Comparison of ENCODE assay signal across 9 mouse cellular contexts in genomic region chr5:38158947-38159633, GRCm38 (mm10). TPM values are rescaled to one million over a fixed set of nuclear protein-coding genes. Genes with fewer than 3 reads are reported as not detected.
DNase-seq lines count a peak whose midpoint lies in the region; ATAC-seq and TF ChIP-seq lines count a peak whose summit lies in the region.
"Had no signal": no experiment of that assay in that cellular context is flagged by ENCODE, and none has a peak within 500 bp of the region (broad histone marks: within the 10 kb centered on the region; RNA-seq: fewer than 3 reads in every experiment).

No protein-coding gene starts in this region.

- peak overlapping the region; percentile 79 for H3K9ac ChIP-seq in heart, embryonic 13.5 days
- no peak overlapping the region; the same call in none of the 2 replicates for H3K9ac ChIP-seq in liver, embryonic 16.5 days (ENCODE audit: low read depth, low read length)

- peak overlapping the region; percentile 82 for H3K4me2 ChIP-seq in heart, embryonic 13.5 days
- H3K4me2 ChIP-seq in liver, embryonic 16.5 days (ENCODE audit: low read depth, low read length), result peak overlapping the region; percentile 55

- no peaks in the 10 kb centered on the region for H3K4me1 ChIP-seq in embryonic fibroblast, embryonic 13.5 days (ENCODE audit: control insufficient read depth, insufficient read depth, low read length)
- H3K4me1 ChIP-seq in heart, embryonic 13.5 days, result peaks cover 9% of the 10 kb centered on the region; the same call in 1 of the 2 replicates
- no peaks in the 10 kb centered on the region for H3K4me1 ChIP-seq in liver, embryonic 16.5 days (ENCODE audit: control insufficient read depth, low read depth, low read length)

- H3K36me3 ChIP-seq in heart, embryonic 13.5 days, result peaks cover 18% of the 10 kb centered on the region
- no peaks in the 10 kb centered on the region for H3K36me3 ChIP-seq in liver, embryonic 16.5 days (ENCODE audit: control insufficient read depth, insufficient read depth)
- H3K36me3 ChIP-seq: G1E had no signal

- peaks cover 84% of the 10 kb centered on the region for H3K27me3 ChIP-seq in heart, embryonic 13.5 days (replicated peaks)
- peaks cover 48% of the 10 kb centered on the region for H3K27me3 ChIP-seq in liver, embryonic 16.5 days (ENCODE audit: control insufficient read depth, insufficient read depth, low read depth, low read length)

- H3K9me3 ChIP-seq in heart, embryonic 13.5 days, result 0 out of 2 replicates have a peak, but pooled peaks cover 2% of the 10 kb centered on the region
- no peaks in the 10 kb centered on the region for H3K9me3 ChIP-seq in liver, embryonic 16.5 days (replicated peaks; ENCODE audit: control insufficient read depth, low read length)

- TF ChIP-seq CTCF in embryonic fibroblast, embryonic 13.5 days (IDR thresholded peaks at IDR 0.05; ENCODE audit: borderline replicate concordance, insufficient read depth, low read length), result no peak

- no peak overlapping the region for H3K27ac ChIP-seq in embryonic fibroblast, embryonic 13.5 days (ENCODE audit: insufficient read depth, low read length)
- H3K27ac ChIP-seq in heart, embryonic 13.5 days (replicated peaks), result no peak overlapping the region
- no peak overlapping the region for H3K27ac ChIP-seq in liver, embryonic 16.5 days (ENCODE audit: low read length)

- under 1% methylated on average over 68 of the region's 79 CpGs for WGBS in heart, embryonic 13.5 days
- WGBS in liver, embryonic 16.5 days (ENCODE audit: insufficient replicate concordance), result 1% methylated on average over 79 of the region's 79 CpGs

- no peak for ATAC-seq in heart, embryonic 13.5 days (ENCODE audit: extremely low read depth, insufficient number of reproducible peaks, low FRiP score, low TSS enrichment)
- ATAC-seq in liver, embryonic 16.5 days (ENCODE audit: low read depth), result no peak

- peak; percentile 48 for TF ChIP-seq POLR2A in embryonic fibroblast, embryonic 13.5 days (IDR thresholded peaks at IDR 0.05; ENCODE audit: low read depth, low read length)

- H3K4me3 ChIP-seq in embryonic fibroblast, embryonic 13.5 days (ENCODE audit: insufficient read depth, low read length), result peak overlapping the region; percentile 73
- H3K4me3 ChIP-seq in heart, embryonic 13.5 days, result peak overlapping the region; percentile 63
- peak overlapping the region; percentile 47 for H3K4me3 ChIP-seq in liver, embryonic 16.5 days (ENCODE audit: low read depth, low read length)

- DNase-seq in urinary bladder, adult 18-20 months (ENCODE audit: low spot score in 2 of 2), result peak; percentile 5 to 11
- DNase-seq in urinary bladder, postnatal 10 days (ENCODE audit: low spot score), result no peak
- DNase-seq in kidney, postnatal 25 days, result peak; percentile 66 to 74
- peak; percentile 31 for DNase-seq in ovary, adult 18-20 months (ENCODE audit: low spot score)
- DNase-seq in urinary bladder, postnatal 14 days (ENCODE audit: low spot score), result peak; percentile 32

RNA-seq across cellular contexts. Expression of gene Nsg1, which starts 0.6 kb away (rescaled TPM):
- 47.2 and 69.4 TPM in 2 replicates for polyA plus RNA-seq in embryonic fibroblast, embryonic 13.5 days (2011; ENCODE audit: insufficient read length, low read depth, missing spikeins)
- polyA plus RNA-seq in heart, embryonic 13.5 days (2015; fragmentation: Nextera tagmentation; extraction: Ambion mirVana), result 19.5 and 19.9 TPM in 2 replicates
- polyA plus RNA-seq in liver, embryonic 16.5 days (2015; fragmentation: Nextera tagmentation; extraction: Ambion mirVana), result 1.6 and 2.0 TPM in 2 replicates
- polyA plus RNA-seq: G1E had no signal
